ENCODE assay signal across 8 mouse cellular contexts in genomic region chr19:10100631-10101071, GRCm38 (mm10). TPM values are rescaled to one million over a fixed set of nuclear protein-coding genes. Genes with fewer than 3 reads are reported as not detected.
DNase-seq lines count a peak whose midpoint lies in the region; ATAC-seq lines count a peak whose summit lies in the region.

No protein-coding gene starts in this region.

- H3K27ac ChIP-seq in hindbrain, embryonic 13.5 days: peak overlapping the region; percentile 98

- no peaks in the 10 kb centered on the region for H3K27me3 ChIP-seq in hindbrain, embryonic 13.5 days

- H3K9ac ChIP-seq in hindbrain, embryonic 13.5 days: peak overlapping the region; percentile 93

- WGBS in hindbrain, embryonic 13.5 days: under 1% methylated on average over 21 of the region's 21 CpGs

- peak; percentile 66 for ATAC-seq in hindbrain, embryonic 13.5 days (ENCODE audit: low FRiP score)

- peak; percentile 8 for DNase-seq in T-cell, adult 2 months (ENCODE audit: low spot score)
- peak; percentile 73 to 78 for DNase-seq in cerebellum, postnatal 14 days
- DNase-seq in frontal cortex, postnatal 25 days (ENCODE audit: low spot score in 2 of 2): peak; percentile 28 to 60
- DNase-seq in layer of hippocampus, postnatal 25 days (ENCODE audit: extremely low spot score in 1 of 2, low spot score in 1 of 2): peak; percentile 52 to 70
- peak; percentile 85 for DNase-seq in lung, postnatal 14 days
- peak; percentile 89 for DNase-seq in retina, postnatal 1 day
- DNase-seq in urinary bladder, adult 18-20 months (ENCODE audit: low spot score in 2 of 2): peak; percentile 76 to 79

- H3K4me1 ChIP-seq in hindbrain, embryonic 13.5 days (replicated peaks): peaks cover 53% of the 10 kb centered on the region

- H3K4me2 ChIP-seq in hindbrain, embryonic 13.5 days: peak overlapping the region; percentile 96

- no peaks in the 10 kb centered on the region for H3K9me3 ChIP-seq in hindbrain, embryonic 13.5 days

- H3K4me3 ChIP-seq in hindbrain, embryonic 13.5 days: peak overlapping the region; percentile 80

- peaks cover 13% of the 10 kb centered on the region for H3K36me3 ChIP-seq in hindbrain, embryonic 13.5 days

RNA-seq across cellular contexts. Expression of gene Fads2, which starts 0.9 kb away (rescaled TPM):
- 149 and 152 TPM in 2 replicates for polyA plus RNA-seq in hindbrain, embryonic 13.5 days (2015; fragmentation: Nextera tagmentation; extraction: Ambion mirVana)
- total RNA-seq in layer of hippocampus, postnatal 25 days (2021): 100 to 1,000 TPM; 164 to 182 TPM

RNA-seq across cellular contexts. Expression of gene Fads3, which starts 59.3 kb away (rescaled TPM):
- 15.2 and 18.0 TPM in 2 replicates for polyA plus RNA-seq in hindbrain, embryonic 13.5 days (2015; fragmentation: Nextera tagmentation; extraction: Ambion mirVana)
- 10 to 100 TPM; 26.3 to 27.9 TPM for total RNA-seq in layer of hippocampus, postnatal 25 days (2021)

Comparison
In these comparisons a context has a peak if more than half of its experiments do, and no peak if none do; other contexts are left out.
1. Peak in every context shown above with its lines: DNase-seq, ATAC-seq, H3K4me3 ChIP-seq and H3K27ac ChIP-seq.
2. DNase-seq: peak in every context shown above with its lines; median percentile 89 in retina, postnatal 1 day; 85 in lung, postnatal 14 days; 78 in urinary bladder, adult 18-20 months; 76 in cerebellum, postnatal 14 days; 61 in layer of hippocampus, postnatal 25 days; 44 in frontal cortex, postnatal 25 days; 8 in T-cell, adult 2 months.